Mouse (Mus musculus) layer of hippocampus, postnatal 14 days (tissue): ENCODE measurements around the gene Gpr183. TPM values are rescaled to one million over a fixed set of nuclear protein-coding genes. Genes with fewer than 3 reads are reported as not detected.

ENCODE experiments used
- DNase-seq, 2 experiments: peaks; one replicate each; pipeline ENCODE4 v3.0.0; 2021 to 2022; ENCODE audit warnings: low spot score in 2 of 2, mixed read lengths in 1 of 2
- total RNA-seq, 2 experiments: library from RNA; stranded (reverse); gene quantifications; 2 replicates each; pipeline ENCODE4 v1.2.3; 2021

Gpr183 gene
- total RNA-seq, 2 experiments from 2014 or later = 0.76 to 0.88 TPM

- no peak for DNase-seq
Measured at GRCm38 (mm10) chr14:121933906-121934596, 30.9 kb downstream of the Gpr183 start.

- no peak for DNase-seq
Measured at GRCm38 (mm10) chr14:121932180-121932579, 32.8 kb downstream of the Gpr183 start.

GRCm38 (mm10) chr14:121931594-121931993 lies 33.4 kb downstream of the Gpr183 start:
- no peak for DNase-seq

GRCm38 (mm10) chr14:121930731-121931383 lies 34.1 kb downstream of the Gpr183 start:
- DNase-seq = no peak

DNA sequence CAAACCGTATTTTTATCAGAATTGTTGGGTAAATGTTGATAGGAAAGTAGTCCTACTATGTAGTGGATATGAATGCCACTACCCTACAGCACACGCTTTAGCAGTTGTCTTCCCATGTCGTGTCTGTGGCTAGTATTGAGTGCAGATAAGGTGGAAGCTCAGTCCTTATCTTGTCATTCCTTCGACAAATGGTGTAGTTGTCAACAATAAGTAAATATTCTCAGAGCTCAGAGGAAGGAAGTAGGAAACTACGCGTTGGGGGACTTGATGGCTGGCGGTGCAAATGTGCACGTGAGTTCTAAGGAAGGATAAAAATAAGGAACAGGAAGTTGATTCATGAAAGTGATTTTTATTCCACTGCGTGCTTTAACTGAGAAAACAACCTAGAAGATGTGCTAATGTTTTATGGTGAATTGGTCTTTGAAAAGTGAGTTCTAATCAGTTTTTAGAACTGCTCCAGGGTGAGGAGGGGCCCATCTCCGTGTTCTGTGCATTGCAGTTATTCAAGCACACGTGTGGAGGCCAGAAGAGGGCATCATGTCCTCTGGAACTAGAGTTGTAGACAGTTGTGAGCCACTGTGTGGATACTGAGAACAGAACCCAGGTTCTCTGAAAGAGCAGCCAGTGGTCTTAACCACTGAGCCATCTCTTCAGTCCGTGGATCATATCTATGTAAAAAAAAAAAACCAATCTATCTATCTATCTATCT lies 35.6 kb downstream of the Gpr183 start:
- DNase-seq = no peak

DNA sequence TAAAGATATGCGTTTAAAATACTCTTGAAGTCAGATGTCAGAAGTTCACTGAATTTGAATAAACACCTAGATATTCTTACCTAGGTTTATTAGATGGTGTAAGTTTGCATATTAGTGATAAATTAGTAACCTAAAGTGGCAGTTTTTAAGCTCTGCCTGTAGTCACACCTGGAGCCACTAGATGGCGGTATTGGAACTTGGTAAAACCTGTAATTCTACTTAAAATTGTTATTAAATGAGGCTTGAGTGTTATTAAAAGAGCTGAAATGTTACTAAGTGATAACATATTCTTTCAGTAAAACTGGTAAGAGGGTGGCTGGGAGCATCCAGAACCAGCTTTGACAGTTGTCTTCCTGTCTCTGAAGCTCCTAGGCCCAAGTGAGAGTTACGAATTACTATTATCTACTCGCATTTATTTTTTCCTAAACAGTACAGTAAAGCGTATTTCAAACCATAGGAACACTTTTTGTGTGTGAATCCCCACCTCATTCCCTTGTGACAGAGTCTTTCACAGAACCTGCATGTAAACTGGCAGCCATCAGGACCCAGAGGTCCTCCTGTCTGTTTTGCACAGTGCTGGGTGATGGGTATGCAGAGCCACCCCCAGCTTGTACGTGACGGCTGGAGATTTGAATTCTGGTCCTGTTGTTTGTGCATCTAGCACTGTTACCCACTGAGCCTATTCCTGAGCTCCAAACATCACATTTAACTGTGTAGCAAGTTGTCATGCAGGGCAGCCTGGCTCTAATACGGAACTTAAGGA lies 36.4 kb downstream of the Gpr183 start:
- DNase-seq = peak; percentile 31 to 68

DNA sequence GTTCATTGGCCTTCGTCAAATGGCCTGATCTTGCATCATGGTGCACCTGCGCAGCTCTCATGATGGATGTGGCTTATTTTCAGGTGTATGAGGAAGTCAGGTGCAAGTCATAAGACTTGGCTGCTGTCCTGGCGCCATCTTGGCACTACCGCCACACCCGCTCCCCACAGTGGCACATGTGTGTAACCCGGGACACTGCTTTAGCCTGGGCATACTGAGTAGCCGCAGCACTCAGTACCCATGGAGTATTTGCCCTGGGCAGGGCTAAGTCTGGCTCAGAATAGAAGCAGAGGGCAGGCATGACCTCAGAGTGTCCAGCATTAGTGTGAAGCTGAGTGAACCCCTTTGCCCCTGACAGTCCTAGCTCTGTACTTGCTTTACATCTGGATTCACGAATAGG lies 37.5 kb downstream of the Gpr183 start:
- no peak for DNase-seq

GRCm38 (mm10) chr14:121926901-121927300 lies 38.1 kb downstream of the Gpr183 start:
- DNase-seq = no peak

- DNase-seq = no peak
Measured at GRCm38 (mm10) chr14:121924876-121925275, 40.1 kb downstream of the Gpr183 start.

DNA sequence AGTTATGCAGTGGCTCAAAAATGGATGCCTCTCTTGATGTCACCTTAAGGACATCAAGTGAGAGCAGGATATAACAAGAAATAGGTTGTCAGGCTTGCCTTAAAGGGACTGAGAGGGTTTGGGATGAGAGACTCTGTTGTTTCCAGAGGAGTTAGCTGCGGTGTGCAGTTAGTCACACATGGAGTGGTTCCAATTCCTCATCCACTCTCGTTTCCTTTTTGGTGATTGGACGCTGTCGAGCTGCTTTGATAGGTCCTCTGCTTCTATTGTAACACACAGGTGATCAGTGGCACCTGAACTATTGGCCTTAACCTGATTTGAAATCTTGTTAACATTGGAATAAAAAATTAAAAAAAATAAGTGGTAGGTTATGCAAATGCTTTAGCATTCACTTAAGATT lies 42.3 kb downstream of the Gpr183 start:
- DNase-seq = no peak

DNA sequence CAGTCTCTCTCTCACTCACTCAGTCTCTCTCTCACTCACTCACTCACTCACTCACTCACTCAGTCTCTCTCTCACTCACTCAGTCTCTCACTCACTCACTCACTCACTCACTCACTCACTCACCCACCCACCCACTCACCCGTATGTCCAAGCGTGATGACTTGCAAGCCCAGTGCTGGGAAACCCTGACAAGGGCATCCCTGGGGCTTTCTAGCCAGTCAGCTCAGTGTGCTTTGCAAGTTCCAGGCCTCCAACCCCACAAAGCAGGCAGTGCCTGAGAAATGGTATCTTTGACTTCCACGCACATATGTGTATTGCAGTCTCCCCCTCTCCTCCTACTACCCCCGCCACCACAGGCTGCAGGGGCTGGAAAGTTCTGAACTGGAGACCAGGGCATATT lies 43.0 kb downstream of the Gpr183 start:
- DNase-seq = no peak

- no peak for DNase-seq
Measured at GRCm38 (mm10) chr14:121920511-121921124, 44.4 kb downstream of the Gpr183 start.

DNA sequence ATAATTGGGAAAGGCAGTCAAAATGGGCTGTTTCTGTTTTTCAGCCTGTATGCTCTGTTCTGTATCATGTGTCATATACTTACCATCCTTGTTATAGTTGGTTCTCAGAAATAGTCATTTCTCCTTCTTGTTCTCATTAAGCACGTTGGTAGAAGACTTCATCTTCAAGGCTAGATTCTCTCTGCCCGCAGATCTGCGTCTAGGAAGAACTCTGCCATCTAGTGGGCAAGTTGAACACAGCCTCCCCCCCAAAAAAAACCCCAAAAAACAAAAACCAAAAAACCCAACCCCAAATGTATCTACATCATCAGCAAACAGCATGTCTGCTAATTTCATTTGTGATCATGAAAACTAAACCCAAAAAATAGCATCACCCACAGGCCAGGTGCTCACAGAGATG lies 45.2 kb downstream of the Gpr183 start:
- DNase-seq = peak in 1 of 2 experiments; percentile 27

DNA sequence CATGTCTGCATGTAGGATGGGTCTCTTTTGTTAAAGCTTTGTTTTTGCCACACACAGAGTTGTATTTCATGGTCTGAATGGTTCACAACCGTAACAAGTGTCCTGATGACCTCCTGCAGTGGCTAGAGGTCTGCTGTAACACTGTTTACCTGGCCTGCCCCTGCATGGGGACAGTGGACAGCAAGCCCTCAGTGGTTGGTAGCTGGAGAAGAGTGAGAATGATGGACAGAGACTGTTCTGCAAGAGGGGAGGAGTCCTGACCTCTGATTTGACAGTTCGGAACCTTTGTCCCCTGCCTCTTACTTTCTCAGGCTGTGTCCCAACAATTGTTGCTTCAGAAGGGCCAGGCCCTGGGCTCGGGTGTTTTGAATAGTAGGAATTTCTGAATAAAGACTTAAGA lies 46.7 kb downstream of the Gpr183 start:
- no peak for DNase-seq

DNA sequence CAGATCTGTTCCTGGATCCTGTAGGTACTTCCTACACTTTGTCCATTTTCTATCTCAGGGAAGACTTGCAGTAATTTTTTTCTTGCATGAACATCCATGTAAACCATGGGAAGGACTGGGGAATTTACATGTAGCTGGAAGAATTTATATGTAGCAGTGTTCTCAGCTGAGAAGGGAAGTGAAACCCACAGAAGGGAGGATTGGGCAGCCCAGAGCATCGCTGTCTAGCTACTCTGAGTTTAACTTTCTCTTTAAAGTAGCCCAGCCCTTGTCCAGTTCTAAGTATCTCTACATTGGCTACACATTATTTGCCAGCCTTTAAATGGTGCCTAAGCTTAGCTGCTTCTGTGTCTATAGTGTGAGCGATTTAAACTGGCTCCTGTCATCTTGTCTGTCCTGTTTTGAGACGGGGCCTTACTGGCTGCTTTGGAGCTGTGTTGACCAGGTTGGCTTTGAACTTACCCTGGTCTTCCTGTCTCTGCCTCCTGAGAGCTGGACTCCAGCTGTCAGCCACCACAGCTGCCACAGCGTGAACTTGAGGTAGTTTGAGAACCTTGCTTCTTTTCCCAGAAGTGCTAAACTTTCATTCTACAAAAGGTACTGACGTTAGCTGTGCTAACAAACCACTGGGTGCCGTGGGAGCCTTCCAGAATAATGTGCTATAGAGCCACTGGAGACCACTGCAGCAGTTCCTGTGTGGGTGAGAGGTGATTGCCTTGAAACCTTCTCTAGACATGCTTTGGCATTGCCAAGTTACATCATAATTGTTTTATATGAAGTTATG lies 48.5 kb downstream of the Gpr183 start:
- no peak for DNase-seq

DNA sequence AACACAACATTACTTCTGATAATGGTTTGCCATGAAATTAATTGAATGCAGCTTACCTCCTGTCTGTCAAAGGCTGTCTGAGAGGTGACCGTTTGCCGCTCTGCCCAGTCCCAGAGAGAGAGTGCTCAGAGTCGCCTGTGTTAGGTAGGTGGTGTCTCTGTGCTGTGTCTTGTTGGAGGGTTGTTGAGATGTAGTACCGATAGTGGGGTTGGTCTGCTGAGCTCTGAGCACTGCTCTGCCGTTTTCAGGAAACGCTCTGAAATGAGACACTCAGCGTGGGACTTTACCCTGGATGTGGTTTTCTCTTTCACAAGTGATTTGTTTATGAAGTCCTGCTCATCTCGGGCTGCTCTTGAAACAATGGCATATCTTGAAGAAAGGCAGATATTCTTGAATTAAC lies 49.4 kb downstream of the Gpr183 start, which contains the start of gene Gpr18:
Gene Gpr18 (minus strand): TSS at position 161 of the 400 bp plus-strand sequence.
- DNase-seq = no peak

- DNase-seq = no peak
Measured at GRCm38 (mm10) chr14:121915143-121915542, 49.9 kb downstream of the Gpr183 start.

- no peak for DNase-seq
Measured at GRCm38 (mm10) chr14:121912501-121912900, 52.5 kb downstream of the Gpr183 start.

DNA sequence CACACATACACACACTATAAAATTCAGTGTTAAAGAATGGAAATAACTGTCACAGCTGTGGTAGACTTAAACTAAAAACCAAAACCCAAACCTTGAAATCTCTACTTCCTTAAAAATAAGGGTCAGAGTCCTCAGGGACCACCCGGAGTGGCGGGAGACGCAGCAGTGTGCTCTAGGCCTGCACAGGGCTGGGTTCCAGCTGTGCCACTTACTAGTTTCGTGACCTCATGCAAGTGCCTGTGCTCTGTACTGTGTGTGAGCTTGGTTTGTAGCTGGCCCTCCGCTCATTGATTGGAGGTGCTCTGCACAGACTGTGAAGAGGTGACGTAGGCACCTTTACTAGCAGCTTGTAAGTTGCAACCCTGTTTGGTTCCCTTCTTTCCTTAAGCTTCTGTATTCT lies 55.1 kb downstream of the Gpr183 start:
- no peak for DNase-seq

DNA sequence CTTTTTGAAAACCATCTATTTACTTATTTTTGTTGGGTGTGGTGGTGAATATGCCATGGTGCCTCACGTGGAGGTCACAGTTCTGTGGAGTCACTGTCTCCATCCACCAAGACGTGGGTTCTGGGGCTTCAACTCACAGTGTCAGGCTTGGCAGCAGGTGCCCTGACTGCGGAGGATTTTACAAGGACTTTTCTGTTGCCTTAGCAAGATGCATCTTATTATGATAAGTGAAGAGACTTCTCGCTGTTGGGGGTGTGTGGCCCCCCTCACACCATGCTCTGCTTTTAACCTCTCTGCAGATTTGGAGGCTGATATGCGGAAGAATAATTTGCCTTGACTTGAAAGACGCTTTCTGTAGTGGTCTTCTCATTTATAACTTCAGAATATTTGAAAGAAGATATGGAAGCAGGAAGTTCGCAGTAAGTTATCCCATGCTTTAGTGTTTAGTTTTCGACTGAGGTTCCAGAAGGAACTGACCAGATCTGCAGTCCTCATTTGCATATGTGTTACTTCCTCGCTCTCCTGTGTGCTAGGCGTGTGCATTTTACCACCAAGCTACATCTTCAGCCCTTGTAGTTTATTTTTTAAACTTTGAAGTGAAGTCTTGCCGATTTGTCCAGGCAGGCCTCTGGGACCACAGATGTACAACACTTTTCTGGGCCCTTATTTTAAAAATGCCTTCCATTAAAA lies 57.9 kb downstream of the Gpr183 start:
- no peak for DNase-seq
